Mouse (Mus musculus): ENCODE results near the gene Asb10.
A peak's percentile ranks its signal among the peaks of the same experiment; 100 is the strongest.
"Not testable (repeated sequence)": the region's sequence is repeated elsewhere in the genome, so short reads cannot be mapped to it uniquely, and the experiment has no call there.

Asb10 gene

DNA sequence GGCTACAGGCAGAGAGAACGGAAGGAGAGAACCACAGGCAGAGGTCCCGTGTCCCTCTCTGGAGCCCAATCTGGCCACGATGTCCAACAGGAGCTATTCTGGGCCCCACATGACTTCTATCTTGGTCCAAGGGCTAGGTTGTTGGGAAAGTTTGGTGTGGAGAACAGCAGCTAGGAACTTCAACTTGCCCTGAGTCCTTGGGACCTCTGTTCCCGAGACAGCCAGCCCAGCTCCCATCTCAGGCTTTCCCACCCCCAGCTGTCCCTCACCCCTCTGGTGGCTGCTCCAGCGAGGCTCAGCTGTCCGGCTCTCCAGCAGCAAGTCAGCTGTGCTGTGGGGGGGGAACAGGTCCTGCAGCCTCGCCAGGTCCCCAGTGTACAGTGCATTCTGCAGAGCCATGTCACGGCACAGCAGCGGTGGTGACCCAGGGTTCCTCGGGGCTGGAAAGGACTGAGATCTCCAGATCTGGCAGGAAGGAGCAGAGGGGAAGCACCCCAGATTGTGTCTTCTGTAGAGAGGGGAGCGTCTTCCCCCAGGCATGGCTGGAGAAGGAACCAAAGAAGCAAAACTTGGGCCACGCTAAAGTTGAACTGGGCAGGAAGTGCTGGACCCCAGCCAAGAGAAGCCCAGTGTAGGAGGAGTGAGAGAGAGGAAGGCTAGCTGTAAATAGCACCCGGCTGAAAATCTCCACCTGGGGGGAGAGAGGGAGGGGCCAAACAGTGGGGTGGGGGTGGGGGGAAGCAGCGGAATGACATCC, at the start of gene Asb10:
TSS of gene Asb10 (minus strand) at position 592 of the 757 bp plus-strand sequence.
- DNase-seq (ENCODE audit: inconsistent ontology term) = no peak

DNA sequence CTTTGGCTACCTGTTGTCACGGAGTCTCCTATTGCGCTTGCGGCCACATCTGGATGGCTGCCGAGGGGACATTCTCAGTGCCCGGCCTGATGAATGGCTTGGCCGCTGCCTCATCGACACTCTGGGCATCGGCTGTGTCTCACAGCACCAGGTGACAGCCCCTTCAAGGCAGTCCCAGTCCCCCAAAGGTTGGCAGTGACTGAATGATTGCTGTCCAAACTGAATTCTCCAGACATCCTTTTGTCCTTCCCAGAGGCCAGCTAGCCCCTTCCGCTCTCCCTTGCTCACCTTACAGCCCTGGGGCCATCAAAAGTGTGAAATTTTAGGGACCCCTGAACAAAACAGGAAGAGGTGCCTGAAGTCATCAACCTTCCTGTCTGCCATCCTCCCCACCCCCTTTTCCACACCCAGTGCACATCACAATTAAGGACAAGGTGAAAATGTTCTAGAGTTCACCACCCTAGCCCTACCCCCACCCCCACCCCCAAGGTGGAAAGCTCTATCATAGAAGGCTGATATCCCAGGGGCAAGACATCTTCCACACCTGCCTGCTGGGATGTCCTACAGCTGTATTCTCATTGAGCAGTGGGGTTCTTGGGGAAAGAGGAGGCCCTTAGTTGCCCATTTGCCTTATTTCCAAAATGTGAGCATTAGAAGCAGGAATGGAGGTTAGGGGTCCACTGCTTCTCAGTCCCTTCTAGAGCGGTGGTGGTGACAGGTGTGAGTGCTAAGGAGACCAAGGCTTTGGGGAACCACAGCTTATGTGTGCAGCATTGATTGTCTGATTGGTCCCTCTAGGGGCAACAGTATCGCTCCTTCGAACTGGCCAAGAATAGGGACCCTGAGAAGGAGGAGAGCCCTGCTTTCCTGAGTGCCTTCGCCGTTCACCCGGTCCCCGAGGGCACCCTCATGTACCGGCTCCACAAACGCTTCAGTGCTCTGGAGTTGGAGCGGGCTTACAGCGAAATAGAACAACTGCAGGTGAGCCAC, 49.0 kb upstream of the Asb10 start:
- no peak for DNase-seq (ENCODE audit: inconsistent ontology term)

GRCm38 (mm10) chr5:24587200-24587577, 46.4 kb upstream of the Asb10 start:
- peak; percentile 24 for DNase-seq (ENCODE audit: inconsistent ontology term)

DNA sequence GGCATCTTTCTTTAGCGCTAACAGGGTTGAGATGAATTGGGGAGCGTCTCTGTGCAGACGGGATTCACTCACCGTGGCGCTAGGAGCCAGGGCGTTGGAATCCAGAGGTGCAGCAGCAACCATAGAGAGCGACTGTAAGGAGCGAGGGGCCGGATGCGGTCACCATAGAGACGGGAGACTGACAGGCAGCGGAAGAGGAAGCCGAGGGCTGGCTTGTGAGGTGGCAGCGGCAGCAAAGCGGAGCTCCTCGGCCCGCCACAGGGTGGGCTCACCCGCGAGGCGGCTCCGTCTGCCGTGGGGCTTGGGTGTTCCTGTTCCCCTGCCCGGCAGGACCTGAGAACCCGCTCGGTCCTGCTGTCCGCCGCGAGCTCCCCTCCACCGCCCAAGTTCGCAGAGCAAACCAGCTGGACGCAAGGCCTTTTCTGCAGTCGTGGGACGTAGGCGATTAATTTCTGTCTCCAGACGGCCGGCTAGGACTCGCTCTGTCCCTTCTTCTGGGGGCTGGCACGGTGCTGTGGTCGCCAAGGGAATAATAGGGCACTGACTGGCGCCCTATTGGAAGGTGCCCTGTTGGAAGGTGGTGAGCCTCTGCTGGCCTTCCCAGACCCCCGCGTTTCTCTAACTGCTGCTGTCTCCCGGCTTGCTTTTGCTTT, 45.9 kb upstream of the Asb10 start, which contains the start of gene Chpf2:
TSS of gene Chpf2 (plus strand) at position 195 of the 653 bp plus-strand sequence.
- DNase-seq (ENCODE audit: inconsistent ontology term) = peak; percentile 82

DNA sequence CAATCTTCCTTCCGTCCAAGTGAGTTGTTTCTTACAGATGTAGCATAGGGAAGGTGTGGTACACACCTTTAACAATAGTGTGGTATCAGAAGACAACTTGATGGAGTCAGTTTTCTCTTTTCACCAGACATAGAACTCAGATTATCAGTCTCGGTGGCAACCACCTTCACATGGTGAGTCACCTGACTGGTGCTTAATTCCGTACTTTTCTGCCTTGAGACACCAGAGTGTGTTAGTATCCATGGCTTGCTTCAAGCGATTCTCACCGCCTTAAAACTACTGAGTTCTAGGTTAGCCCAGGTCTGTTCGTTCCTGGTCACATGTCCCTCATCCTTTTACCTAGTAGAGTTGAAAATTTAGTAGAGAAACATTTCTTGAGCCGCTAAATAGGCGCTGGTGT, 45.3 kb upstream of the Asb10 start:
- DNase-seq (ENCODE audit: inconsistent ontology term) = peak; percentile 28

DNA sequence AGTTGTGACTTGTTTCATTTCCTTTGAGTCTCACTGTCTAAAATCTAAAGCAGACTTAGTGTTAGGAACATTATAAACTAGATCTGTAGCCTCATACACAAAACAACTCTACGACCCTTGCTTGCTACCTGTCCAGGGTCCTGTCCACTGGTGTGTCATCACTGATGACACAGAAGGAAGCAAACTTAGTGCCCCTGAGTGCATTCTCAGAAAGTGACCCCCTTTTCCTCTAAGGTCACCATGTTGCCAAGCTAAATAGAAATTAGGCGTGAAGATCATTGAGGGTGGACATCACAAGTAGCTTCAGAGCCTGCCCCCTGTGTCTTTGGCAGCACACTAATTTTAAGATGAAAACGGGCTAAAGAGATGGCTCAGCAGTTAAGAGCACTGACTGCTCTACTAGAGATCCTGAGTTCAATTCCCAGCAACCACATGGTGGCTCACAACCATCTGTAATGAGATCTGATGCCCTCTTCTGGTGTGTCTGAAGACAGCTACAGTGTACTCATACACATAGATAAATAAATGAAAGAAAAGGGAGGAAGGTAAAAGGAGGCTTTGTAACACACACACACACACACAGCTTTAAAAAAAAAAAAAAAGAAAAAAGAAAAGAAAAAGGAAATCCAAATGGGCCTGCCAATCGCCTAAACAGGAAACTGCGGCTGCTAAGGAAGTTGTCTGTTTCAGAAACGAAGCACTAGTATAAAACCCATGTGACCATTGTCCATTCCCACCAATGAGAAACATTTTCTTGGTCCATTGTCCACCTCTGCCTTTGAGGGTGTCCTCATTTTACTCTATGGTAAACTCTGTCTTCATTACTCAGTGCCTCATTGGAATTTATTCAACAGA, 37.6 kb upstream of the Asb10 start:
- DNase-seq (ENCODE audit: inconsistent ontology term) = no peak

GRCm38 (mm10) chr5:24577183-24577929, 36.6 kb upstream of the Asb10 start, which contains the start of gene Abcf2:
Gene Abcf2 (minus strand): TSS chr5:24577467.
- peak; percentile 100 for DNase-seq (ENCODE audit: inconsistent ontology term)

DNA sequence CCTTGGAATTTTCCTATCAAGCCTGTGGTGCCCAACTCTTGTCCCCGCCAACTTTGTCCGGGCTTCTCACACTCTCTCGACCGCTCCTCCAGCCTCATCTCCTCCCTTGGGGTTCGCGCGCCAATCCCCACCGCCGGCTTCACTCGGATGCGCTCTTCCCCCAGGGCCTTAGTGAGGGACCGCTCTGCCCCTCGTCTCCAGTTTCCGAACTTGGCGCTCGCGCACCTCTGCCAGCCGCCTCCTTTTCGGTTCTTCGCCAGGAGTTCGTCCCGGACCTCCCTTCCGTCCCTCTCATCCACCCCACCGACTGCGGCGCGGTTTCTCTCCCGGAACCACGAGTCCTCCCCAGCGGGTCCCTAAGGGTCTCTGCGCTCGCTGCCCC, 36.0 kb upstream of the Asb10 start:
- no peak for DNase-seq (ENCODE audit: inconsistent ontology term)

DNA sequence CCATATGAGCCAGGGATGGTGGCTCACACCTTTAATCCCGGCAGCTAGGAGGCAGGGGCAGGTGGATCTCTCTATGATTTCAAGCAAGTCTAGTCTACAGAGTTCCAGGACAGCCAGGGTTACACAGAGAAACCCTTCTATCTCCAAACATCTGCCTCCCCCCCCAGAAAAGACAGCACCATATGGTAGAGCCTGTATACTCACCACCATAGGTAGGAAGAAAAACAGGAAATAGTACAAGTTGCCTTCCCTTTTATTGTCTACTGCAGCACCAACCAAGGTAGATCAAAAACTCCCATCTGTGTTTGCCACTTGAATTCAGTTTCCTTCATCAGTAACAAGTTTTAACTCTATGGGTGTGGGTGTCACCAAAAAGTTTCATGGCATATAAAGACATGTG, 35.2 kb upstream of the Asb10 start:
- DNase-seq (ENCODE audit: inconsistent ontology term) = no peak

GRCm38 (mm10) chr5:24556709-24557108, 15.9 kb upstream of the Asb10 start, which contains the start of gene 4931409K22Rik:
Gene 4931409K22Rik (minus strand): TSS chr5:24556809.
- no peak for DNase-seq (ENCODE audit: inconsistent ontology term)

GRCm38 (mm10) chr5:24555335-24555734, 14.6 kb upstream of the Asb10 start:
- not testable (repeated sequence) for DNase-seq (ENCODE audit: inconsistent ontology term)

- DNase-seq (ENCODE audit: inconsistent ontology term) = no peak
These were observed 13.0 kb upstream of the Asb10 start for GRCm38 (mm10) chr5:24553621-24554244.

DNA sequence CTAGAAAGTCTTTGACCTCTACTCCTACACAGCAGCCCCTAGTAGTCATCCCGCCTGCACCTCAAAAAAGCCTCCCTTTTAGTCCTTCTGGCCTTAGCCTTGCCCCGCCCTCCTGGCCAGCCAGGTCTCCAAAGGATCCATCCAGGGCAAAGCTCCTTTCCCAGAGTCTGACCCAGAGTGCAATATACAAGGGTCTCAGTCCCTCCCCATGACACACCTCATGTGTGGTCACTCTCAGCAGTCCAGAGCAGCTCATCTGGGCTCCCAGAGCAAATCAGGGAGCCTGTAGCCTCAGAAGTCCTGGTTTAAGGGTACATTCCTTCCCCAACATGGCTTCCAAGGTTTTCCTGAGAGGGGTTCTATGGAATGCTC, 10.5 kb upstream of the Asb10 start:
- no peak for DNase-seq (ENCODE audit: inconsistent ontology term)

GRCm38 (mm10) chr5:24550598-24551316, 10.0 kb upstream of the Asb10 start:
- peak; percentile 76 for DNase-seq (ENCODE audit: inconsistent ontology term)

GRCm38 (mm10) chr5:24542643-24543042, 1.9 kb upstream of the Asb10 start:
- DNase-seq (ENCODE audit: inconsistent ontology term) = no peak

DNA sequence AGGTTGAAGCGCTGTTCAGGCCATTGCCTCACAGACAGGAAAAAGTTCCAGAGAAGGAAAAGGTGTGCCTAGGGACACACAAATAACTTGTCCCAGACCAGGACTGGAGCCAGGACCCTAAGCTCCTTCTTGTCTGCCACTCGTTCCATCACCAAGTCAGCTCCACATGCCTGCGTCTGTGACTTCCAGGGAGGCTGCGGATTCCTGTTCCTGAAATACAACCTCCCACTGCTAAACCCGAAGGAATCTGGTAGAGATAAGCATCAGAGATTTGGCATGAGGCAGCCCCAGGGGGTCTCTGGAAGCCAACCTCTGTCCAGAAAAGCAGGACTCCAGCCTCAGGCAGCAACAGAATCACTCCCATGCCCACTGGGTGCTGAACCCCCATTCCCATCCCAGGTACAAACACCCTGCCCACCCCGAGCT, 379 bp upstream of the Asb10 start:
- no peak for DNase-seq (ENCODE audit: inconsistent ontology term)

GRCm38 (mm10) chr5:24539571-24540296, 1.0 kb downstream of the Asb10 start:
- DNase-seq (ENCODE audit: inconsistent ontology term) = no peak

GRCm38 (mm10) chr5:24537618-24538017, 3.2 kb downstream of the Asb10 start:
- DNase-seq (ENCODE audit: inconsistent ontology term) = no peak

Measured in Muller cell, postnatal 12 days (primary cell).